Mouse (Mus musculus) neural tube, embryonic 14.5 days (tissue): ENCODE results near the gene Gm11042. TPM values are rescaled to one million over a fixed set of nuclear protein-coding genes. Genes with fewer than 3 reads are reported as not detected.
A peak's percentile ranks its signal among the peaks of the same experiment; 100 is the strongest.

Experiments
- ATAC-seq: fragments of 200-750 bp; cut with Nextera tagmentation; 2 replicates; pipeline ENCODE4 v1.8.0; 2017; ENCODE audit warnings: low read depth, mild to moderate bottlenecking, moderate TSS enrichment, moderate library complexity
- H3K27ac ChIP-seq: fragments of 300-500 bp; sonication (generic); 2 replicates; pipeline ENCODE4 v1.5.1; 2014; ENCODE audit warnings: low read depth, mild to moderate bottlenecking, control low read depth, low read length, moderate library complexity, mixed read lengths
- H3K27me3 ChIP-seq: fragments of 300-500 bp; sonication (generic); 2 replicates; pipeline ENCODE4 v1.6.1; 2014; ENCODE audit warnings: low read length; ENCODE audit not compliant: control insufficient read depth, insufficient read depth
- H3K36me3 ChIP-seq: fragments of 300-500 bp; sonication (generic); 2 replicates; pipeline ENCODE4 v1.6.1; 2014; ENCODE audit warnings: low read length, mixed read lengths; ENCODE audit not compliant: control insufficient read depth, insufficient read depth
- H3K4me1 ChIP-seq: fragments of 300-500 bp; sonication (generic); 2 replicates; pipeline ENCODE4 v1.6.1; 2014; ENCODE audit warnings: low read length; ENCODE audit not compliant: control insufficient read depth, insufficient read depth
- H3K4me2 ChIP-seq: fragments of 300-500 bp; sonication (generic); 2 replicates; pipeline ENCODE4 v1.6.1; 2014; ENCODE audit warnings: mild to moderate bottlenecking, low read depth, low read length, control low read depth
- H3K4me3 ChIP-seq: fragments of 300-500 bp; sonication (generic); 2 replicates; pipeline ENCODE4 v1.5.1; 2014; ENCODE audit warnings: low read depth, low read length, control low read depth, mixed read lengths
- H3K9ac ChIP-seq: fragments of 300-500 bp; sonication (generic); replicated peaks from 2 replicates; pipeline ENCODE4 v1.6.1; 2014; ENCODE audit warnings: low read depth, mild to moderate bottlenecking, control low read depth, low read length, mixed read lengths
- H3K9me3 ChIP-seq: fragments of 300-500 bp; sonication (generic); 2 replicates; pipeline ENCODE4 v1.6.1; 2016; ENCODE audit warnings: low read length; ENCODE audit not compliant: control insufficient read depth
- WGBS: fragments of 180-500 bp; shearing (Covaris S2); extraction: QIAGEN DNeasy Blood & Tissue Kit; methylation state at CpG from one replicate; pipeline ENCODE4 v1.1.7; 2014; 5-methylcytosine and 5-hydroxymethylcytosine counted together
- polyA plus RNA-seq: library from polyadenylated mRNA; unstranded; fragments of >200 nt; fragmentation: Nextera tagmentation; extraction: Ambion mirVana; gene quantifications from 2 replicates; pipeline ENCODE4 v1.2.1, GENCODE M21; 2014

Gm11042 gene
- polyA plus RNA-seq, 1 experiment from 2014 or later: not detected

DNA sequence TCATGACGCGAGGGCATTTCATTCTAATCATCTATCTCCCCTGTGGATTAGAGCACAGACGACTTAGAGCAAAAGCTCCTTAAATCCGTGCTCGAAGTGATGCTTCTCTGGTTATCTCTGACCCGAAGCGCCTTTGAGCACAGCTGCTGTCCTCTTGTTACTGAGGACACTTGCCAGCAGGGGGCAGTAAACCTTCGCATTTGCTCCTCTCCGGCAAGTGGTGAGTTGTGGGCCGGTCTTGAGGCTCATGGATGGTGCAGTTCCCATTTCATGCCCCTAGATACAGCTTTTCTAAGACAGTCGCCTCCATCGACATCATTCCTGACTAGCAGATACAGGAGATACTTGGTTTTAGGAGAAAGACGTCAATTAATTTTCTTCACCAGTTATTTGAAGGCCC lies 16.8 kb upstream of the Gm11042 start:
- Histone ChIP-seq H3K27ac (no peak overlapping the region), H3K9me3 (no peaks in the 10 kb centered on the region), H3K36me3 (no peaks in the 10 kb centered on the region), H3K4me2 (no peak overlapping the region), H3K4me1 (no peaks in the 10 kb centered on the region), H3K4me3 (no peak overlapping the region), H3K27me3 (no peaks in the 10 kb centered on the region), H3K9ac (no peak overlapping the region)
- ATAC-seq: peak; percentile 74
- WGBS: 23% methylated on average over 13 of the region's 13 CpGs

DNA sequence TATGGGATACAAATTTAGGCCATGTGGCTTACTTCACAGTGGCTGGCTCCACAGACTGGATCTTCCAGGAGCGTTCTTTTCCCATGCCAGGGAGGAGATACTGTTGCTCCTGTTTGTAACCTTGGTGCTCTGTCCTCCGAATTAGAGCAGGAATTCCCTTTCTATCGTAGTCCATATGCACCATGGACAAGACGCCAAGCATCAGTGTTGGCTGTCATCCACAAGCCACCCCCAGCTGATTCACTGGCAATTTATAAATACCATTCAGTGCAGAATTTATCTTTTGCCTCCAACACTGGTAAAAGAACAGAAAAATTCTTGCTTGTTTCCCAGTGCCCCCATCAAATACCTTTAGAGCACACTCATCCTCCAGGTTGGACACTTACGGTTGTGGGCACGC lies 13.6 kb upstream of the Gm11042 start:
- 92% methylated on average over 6 of the region's 6 CpGs for WGBS

DNA sequence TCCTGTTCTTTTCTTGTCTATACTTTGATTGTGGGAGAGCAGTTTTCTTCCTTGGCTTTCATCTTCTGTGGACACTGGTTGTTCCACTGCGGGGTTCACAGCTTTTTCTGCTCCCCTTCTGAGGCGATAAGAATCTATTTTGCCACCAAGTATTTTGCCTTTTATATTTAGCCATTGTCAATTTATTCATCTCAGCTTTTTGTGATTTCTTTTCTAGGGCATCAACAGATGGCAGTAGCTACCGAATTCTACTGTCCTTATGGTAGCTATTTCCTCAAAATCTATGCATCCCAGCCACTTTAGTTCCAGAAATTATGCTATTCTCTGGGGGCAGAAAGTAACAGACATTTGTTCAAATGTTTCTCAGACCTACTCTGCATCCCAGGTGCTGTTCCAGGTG lies 10.4 kb upstream of the Gm11042 start:
- Histone ChIP-seq H3K27me3 (no peaks in the 10 kb centered on the region), H3K36me3 (no peaks in the 10 kb centered on the region), H3K9me3 (no peaks in the 10 kb centered on the region), H3K4me3 (no peak overlapping the region), H3K9ac (no peak overlapping the region), H3K4me2 (no peak overlapping the region), H3K27ac (no peak overlapping the region), H3K4me1 (no peaks in the 10 kb centered on the region)
- no peak for ATAC-seq
- 89% methylated on average over 3 of the region's 3 CpGs for WGBS

More for the DNA sequence above, 13.6 kb upstream of the Gm11042 start:
- Histone ChIP-seq H3K4me2 (no peak overlapping the region), H3K9me3 (no peaks in the 10 kb centered on the region), H3K9ac (no peak overlapping the region), H3K27me3 (no peaks in the 10 kb centered on the region), H3K27ac (no peak overlapping the region), H3K36me3 (no peaks in the 10 kb centered on the region), H3K4me1 (no peaks in the 10 kb centered on the region), H3K4me3 (no peak overlapping the region)
- ATAC-seq: no peak

DNA sequence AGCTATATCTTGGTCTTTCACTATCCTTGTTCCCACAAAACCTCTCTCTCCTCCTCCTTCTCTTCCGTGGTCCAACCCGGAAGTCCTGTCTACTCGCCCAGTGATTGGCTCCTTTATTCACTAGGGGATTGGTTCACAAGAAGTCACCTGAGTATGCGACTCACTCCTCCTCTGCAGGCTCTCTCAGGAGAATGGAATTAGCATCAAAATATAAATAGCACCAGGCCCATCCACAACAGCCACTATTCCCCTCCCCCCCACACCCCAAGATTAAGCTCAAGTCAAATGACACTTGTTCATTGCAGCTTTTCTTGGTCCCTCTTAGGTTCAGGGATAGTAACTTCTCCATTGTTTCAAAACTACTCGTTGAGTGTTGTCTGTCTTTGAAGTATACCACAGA lies 5.8 kb upstream of the Gm11042 start:
- no peak for ATAC-seq

DNA sequence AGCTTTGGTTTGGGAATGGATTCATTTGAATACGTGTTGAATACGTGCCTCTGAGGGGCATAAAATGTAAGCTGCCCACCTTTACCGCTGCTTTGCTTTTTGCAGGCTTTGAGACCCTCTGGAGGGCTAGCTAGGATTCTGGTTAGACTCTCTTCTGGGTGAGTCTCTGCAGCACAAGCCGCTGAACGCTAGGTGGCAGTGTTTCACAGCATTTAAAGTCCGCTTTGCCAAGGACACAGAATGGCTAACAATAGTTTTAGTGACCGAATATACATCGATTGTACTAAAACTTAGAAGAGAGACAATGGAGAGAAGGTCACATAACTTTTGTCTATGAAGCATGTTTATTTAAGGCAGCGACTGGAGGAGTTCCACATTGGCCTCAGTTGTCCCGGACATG lies 4.1 kb upstream of the Gm11042 start:
- 14% methylated on average over 10 of the region's 10 CpGs for WGBS
- Histone ChIP-seq H3K27ac (no peak overlapping the region), H3K4me1 (no peaks in the 10 kb centered on the region), H3K9me3 (no peaks in the 10 kb centered on the region), H3K4me2 (no peak overlapping the region), H3K9ac (no peak overlapping the region), H3K4me3 (no peak overlapping the region), H3K27me3 (no peaks in the 10 kb centered on the region), H3K36me3 (no peaks in the 10 kb centered on the region)
- peak; percentile 39; the same call in 1 of the 2 replicates for ATAC-seq

More for the DNA sequence above, 5.8 kb upstream of the Gm11042 start:
- Histone ChIP-seq H3K9me3 (no peaks in the 10 kb centered on the region), H3K4me2 (no peak overlapping the region), H3K36me3 (no peaks in the 10 kb centered on the region), H3K27me3 (no peaks in the 10 kb centered on the region), H3K4me3 (no peak overlapping the region), H3K9ac (no peak overlapping the region), H3K27ac (no peak overlapping the region), H3K4me1 (no peaks in the 10 kb centered on the region)
- WGBS: 78% methylated on average over 5 of the region's 5 CpGs

DNA sequence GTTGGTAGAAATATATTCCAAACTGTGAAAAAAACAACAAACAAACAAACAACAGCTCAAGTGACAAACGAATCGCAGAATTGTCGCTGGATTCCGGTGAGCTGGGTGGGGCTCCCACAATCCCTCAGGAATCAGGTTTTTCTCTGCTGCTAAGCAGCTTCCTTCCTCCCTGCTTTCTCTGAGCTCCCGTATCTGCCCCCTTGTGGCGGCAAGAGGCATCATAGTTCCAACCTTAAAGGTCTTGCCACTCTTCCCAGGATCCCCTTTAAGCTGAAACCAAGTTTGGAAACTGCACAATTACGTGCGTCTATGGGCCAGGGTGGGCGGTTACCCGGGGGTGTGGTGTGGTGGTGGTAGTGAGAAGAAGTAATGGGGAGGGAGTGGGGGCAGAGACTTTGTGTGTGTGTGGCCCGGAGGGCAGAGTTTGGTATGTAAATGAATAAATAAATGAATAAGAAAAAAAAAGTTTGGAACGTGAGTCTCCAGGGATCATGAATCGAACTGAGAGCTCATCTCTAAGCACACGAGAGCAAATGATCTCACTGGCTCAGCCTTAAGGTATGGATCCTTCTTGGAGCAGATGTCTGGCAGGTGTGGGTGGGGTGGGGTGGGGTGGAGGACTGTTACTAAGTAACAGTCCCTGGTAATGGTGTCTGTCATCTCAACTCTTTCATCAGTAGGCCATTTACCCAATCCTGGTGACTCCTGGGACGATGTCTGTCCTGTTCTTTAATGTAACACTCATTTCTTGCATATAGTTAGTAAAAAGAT lies 980 bp upstream of the Gm11042 start:
- 19% methylated on average over 15 of the region's 15 CpGs for WGBS
- no peaks in the 10 kb centered on the region for H3K4me1 ChIP-seq
- peak overlapping the region; percentile 35 for H3K4me3 ChIP-seq
- peak overlapping the region; percentile 84 for H3K27ac ChIP-seq
- H3K27me3 ChIP-seq: no peaks in the 10 kb centered on the region
- H3K4me2 ChIP-seq: peak overlapping the region; percentile 62
- H3K36me3 ChIP-seq: no peaks in the 10 kb centered on the region
- peak; percentile 93 for ATAC-seq
- H3K9me3 ChIP-seq: no peaks in the 10 kb centered on the region
- peak overlapping the region; percentile 56 for H3K9ac ChIP-seq

DNA sequence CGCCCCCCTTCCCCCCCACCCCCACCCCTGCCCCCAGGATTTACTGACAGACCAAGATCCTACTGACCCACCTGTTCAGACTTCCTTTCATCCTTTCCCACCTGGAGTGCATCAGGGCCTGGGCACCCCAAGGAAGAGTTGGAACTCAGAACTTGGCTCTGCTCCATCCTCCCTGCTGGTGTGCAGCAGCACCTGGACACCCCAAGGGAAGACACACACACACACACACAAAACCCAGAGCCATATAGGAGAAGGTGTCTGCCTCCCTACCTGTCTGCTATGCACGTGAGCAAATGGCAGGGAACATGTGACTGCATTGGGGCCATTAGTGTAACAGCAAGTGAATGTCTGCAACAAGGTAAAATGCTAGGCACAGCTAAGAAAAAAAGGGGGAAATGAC lies 973 bp downstream of the Gm11042 start:
- Histone ChIP-seq H3K9me3 (no peaks in the 10 kb centered on the region), H3K27me3 (no peaks in the 10 kb centered on the region), H3K4me2 (no peak overlapping the region), H3K4me3 (no peak overlapping the region), H3K9ac (no peak overlapping the region), H3K36me3 (no peaks in the 10 kb centered on the region), H3K4me1 (no peaks in the 10 kb centered on the region), H3K27ac (no peak overlapping the region)
- WGBS: 53% methylated on average over 2 of the region's 2 CpGs
- no peak for ATAC-seq

DNA sequence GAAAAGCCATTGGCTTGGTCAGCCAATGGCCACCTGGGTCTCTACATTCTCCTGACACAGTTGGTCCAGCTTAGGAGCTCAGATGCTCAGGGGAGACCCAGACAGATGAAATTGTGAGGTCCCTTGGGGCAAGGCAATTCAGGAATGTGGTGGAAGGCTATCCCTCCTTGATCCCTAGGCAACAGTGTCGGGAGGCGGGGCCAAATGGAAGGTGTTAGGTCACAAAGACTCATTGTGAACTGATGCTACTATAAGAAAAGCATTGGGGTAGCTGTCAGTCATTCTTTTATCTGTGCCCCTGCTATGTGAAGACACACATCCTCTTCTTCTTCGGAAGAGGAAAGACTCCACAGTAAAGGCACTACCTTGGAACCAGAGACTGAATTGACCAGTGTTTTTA lies 3.6 kb downstream of the Gm11042 start:
- no peak for ATAC-seq

DNA sequence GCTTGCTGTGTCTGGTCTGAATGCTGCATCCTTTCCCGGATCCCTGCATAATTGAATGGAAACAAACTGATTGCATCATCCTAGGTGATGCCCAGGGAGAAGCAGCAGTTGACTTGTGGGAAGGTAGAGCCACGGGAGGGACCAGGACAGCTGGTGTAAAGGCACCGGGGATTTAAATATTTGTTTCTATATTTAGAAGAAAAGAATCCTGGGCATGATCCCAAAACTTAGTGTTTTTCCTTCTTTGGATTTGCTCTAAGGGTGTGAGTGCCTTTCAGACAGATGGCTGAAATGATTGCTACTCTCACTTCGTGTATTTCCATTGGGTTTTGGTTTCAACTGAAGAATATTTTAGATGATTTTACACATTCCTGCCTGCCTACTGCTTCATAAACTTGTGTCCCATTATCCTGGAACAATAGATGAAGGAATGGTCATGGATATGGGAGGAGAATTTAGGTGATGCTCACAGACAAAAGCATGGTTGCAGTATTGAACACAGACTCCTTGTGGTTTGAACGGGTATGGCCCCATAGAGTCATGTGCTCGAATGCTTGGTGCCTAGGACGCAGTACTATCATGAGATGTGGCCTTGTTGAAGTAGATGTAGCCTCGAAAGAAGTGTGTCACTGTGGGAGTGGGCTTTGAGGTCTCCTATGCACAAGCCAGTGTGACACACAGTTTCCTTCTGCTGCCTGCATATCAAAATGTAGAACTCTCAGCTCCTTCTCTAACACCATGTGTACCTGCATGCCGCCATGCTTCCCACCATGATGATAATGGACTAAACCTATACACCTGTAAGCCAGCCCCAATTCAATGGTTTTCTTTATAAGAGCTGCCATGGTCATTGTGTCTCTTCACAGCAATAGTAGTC lies 12.5 kb downstream of the Gm11042 start:
- Histone ChIP-seq H3K36me3 (no peaks in the 10 kb centered on the region), H3K4me1 (no peaks in the 10 kb centered on the region), H3K27ac (no peak overlapping the region), H3K9me3 (no peaks in the 10 kb centered on the region), H3K4me2 (no peak overlapping the region), H3K9ac (no peak overlapping the region), H3K4me3 (no peak overlapping the region), H3K27me3 (no peaks in the 10 kb centered on the region)
- 78% methylated on average over 9 of the region's 9 CpGs for WGBS
- no peak for ATAC-seq

More for the DNA sequence above, 3.6 kb downstream of the Gm11042 start:
- 85% methylated on average over 3 of the region's 3 CpGs for WGBS
- no peak overlapping the region for H3K4me2 ChIP-seq
- H3K9ac ChIP-seq: no peak overlapping the region
- H3K9me3 ChIP-seq: no peaks in the 10 kb centered on the region
- H3K4me1 ChIP-seq: no peaks in the 10 kb centered on the region
- H3K4me3 ChIP-seq: no peak overlapping the region
- H3K36me3 ChIP-seq: no peaks in the 10 kb centered on the region
- no peak overlapping the region for H3K27ac ChIP-seq
- H3K27me3 ChIP-seq: no peaks in the 10 kb centered on the region
